Mouse (Mus musculus): ENCODE data around the gene Tcl1b1. TPM values are rescaled to one million over a fixed set of nuclear protein-coding genes. Genes with fewer than 3 reads are reported as not detected.
"Not testable (repeated sequence)": the region's sequence is repeated elsewhere in the genome, so short reads cannot be mapped to it uniquely, and the experiment has no call there.

Gene Tcl1b1
- total RNA-seq, 2 experiments from 2014 or later, result not detected

DNA sequence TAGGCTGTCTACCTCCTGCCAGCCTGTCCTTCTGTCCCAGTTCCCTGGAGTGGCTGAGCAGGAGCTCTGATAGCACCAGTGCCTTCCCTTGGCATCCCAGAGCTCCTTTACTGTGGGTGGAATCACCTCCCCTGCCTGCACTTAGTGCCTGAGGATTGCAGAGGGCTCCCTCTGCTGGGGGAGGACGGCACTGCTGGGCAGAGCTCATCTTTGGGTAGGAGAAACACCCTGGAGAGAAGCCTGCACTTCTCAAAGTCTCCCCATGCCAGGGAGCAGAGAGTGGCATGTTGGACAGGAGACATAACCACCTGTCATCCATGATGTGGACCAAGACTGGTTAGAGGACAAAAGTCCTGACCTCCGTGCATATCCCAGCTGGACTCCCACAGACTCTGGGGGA lies 29.5 kb downstream of the Tcl1b1 start:
- DNase-seq, result peak in 1 of 2 experiments; percentile 10
- intact Hi-C loops (cut with DNase I), result not testable (repeated sequence)

DNA sequence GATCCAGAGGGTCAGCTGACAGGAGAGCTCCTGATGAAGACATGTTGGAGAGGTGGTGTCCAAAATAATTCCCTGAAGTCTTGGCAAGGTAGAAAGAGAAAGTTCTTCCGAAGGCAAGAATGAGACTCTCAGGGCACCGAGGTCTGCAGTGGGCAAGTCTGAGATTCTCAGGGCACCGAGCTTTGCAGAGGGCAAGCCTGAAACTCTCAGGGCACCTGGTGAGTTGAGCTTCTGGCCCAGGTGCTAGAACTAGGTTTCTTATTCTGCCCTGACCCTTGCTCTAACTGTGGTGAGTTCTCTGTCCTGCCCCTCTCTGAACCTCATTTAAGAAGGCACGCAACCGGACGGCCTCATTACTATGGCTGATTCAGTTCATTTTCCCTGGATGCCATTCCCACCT lies 31.3 kb downstream of the Tcl1b1 start, which contains the start of gene Tcl1b3:
Gene Tcl1b3 (plus strand): TSS at position 301 of the 400 bp plus-strand sequence.
- DNase-seq; intact Hi-C loops (cut with DNase I): not testable (repeated sequence)

DNA sequence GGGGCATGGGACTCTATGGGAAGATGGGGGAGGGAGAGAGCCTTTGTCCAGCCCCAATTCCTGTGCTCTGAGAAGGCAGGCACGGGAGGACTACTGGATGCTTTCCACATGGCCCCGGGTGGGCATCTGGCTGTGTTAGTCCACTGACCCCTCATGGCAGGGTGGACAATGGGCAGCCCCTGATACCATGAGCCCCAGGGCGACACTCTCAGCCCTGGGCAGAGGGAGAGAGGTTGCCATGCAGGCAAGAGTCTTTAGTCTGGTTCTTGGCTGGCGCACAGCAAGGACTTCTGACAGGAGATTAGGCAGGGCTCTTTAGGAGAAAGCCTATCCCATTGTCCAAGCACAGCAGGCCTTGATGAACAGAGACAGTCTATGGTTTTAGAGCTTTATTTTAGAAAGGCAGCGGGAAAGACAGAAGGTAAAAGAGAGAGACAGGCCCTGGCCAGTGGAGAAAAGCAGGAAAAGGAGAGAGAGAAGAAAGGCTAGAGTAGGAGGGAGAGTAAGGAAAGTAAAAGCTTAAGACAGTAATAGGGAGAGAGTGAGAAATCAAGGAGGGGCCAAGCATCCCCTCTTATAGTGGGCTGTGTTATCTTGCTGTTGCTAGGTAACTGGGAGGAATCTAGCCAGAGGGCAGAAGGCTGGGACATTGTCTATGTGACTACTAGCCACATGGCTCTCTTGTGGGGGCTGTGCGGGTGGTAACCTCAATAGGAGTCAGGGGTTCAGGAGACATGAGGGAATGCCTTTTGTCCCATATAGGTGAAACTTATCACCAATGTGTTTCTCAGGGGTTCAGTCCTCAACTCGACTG lies 40.4 kb downstream of the Tcl1b1 start:
- DNase-seq, result not testable (repeated sequence)

DNA sequence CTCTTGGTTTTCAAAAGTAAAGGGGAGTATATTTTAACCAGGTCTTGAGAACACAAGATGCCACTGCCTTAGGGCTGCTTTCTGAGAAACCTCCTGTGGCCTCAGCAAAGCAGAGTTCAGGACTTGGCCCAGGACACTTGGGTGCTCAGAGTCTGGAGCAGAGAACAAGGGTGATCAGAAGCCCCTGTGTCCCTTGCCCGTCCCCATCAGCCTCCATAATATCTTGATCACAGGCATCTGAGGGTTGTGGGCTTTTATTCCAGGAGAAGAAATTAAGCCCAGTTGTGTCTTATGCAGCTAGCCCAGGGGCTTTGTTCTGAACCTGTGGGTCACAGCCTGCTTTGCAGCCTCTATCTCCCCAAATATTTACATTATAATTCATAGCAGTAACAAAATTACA lies 42.2 kb downstream of the Tcl1b1 start, which contains the start of gene Tcl1b4:
Gene Tcl1b4 (plus strand): TSS at position 301 of the 400 bp plus-strand sequence.
- intact Hi-C loops (cut with DNase I); DNase-seq: not testable (repeated sequence)

More for the DNA sequence above, 40.4 kb downstream of the Tcl1b1 start:
- intact Hi-C loops (cut with DNase I), result not testable (repeated sequence)

DNA sequence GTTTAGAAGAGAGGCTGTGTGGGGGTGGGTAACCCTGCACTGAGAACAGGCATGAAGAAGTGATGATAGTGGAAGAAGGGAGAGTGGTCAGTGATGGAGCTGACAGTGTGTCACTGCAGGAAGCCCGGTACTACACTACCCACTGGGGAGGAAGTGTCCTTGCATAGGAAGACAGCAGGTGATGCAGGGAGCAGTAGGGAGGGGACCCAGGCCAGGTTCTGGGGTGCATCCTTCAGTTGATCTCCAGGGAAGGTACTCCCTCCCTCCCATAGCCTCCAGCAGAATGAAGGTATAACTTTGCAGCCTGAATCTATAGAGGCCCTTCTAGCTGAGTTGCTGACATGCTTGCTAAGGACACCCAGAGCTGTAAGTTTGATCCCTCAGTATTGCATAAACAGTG lies 47.6 kb downstream of the Tcl1b1 start:
- no peak for DNase-seq
- intact Hi-C loops (cut with DNase I), result no loop called here

DNA sequence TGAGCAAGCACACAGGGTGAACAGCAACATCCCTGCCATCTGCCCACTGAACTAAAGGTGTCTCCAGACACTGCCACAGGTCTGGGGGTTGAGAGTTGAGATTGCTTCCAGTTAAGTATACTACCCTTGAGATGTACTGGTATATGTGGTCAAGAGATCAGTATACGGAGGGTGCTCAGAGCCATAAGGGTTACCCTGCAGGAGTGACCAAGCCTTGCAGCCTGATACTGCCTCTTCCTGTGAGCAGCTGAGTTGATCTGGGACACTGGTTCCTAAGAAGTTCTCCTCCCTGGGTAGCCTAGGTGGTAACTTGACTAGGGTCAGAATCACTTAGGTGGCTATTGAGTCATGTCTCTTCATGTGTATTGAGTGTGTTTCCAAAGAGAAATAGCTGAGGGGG lies 49.0 kb downstream of the Tcl1b1 start:
- DNase-seq, result no peak
- intact Hi-C loops (cut with DNase I), result no loop called here

DNA sequence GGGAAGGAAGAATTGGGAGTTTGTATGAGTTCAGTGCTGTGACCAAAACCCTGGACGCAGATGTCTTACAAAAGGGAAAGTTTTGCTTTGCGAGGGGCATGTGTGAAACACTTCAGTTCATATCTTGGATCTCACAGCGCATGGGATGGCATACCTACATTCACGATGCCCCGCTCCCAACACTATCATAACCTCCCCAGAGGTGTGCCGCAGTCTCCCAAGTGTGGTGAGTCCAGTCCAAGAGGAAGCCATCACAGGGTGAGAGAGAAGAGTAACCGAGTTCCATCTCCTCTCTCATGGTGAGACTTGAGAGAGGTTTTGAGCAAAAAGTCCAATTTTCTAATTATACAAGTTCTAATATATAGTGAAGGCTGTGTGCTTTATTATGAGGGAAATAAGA lies 49.7 kb downstream of the Tcl1b1 start:
- intact Hi-C loops (cut with DNase I), result no loop called here
- DNase-seq, result no peak

Other genes starting within 250 kb of the Tcl1b1 start
- gene Syne3, start 149.9 kb upstream of the Tcl1b1 start, total RNA-seq (2021), result 1 to 10 TPM; 5.2 to 6.1 TPM
- 10 to 100 TPM; 90.2 to 91.5 TPM for gene Glrx5, start 127.0 kb upstream of the Tcl1b1 start, total RNA-seq (2021)
- not detected for gene Tcl1b2, start 13.7 kb upstream of the Tcl1b1 start, total RNA-seq (2021)
- gene Tcl1b5, start 16.7 kb downstream of the Tcl1b1 start, total RNA-seq (2021), result not detected
- not detected for gene Tcl1b3, start 31.4 kb downstream of the Tcl1b1 start, total RNA-seq (2021)
- gene Tcl1b4, start 42.3 kb downstream of the Tcl1b1 start, total RNA-seq (2021), result not detected
- gene Tcl1, start 63.1 kb downstream of the Tcl1b1 start, total RNA-seq (2021), result not detected
- not detected for gene Tunar, start 174.2 kb downstream of the Tcl1b1 start, total RNA-seq (2021)

Measured in heart, postnatal 14 days (tissue).